Comparison of ENCODE assay signal across 8 mouse cellular contexts in the genomic region with DNA sequence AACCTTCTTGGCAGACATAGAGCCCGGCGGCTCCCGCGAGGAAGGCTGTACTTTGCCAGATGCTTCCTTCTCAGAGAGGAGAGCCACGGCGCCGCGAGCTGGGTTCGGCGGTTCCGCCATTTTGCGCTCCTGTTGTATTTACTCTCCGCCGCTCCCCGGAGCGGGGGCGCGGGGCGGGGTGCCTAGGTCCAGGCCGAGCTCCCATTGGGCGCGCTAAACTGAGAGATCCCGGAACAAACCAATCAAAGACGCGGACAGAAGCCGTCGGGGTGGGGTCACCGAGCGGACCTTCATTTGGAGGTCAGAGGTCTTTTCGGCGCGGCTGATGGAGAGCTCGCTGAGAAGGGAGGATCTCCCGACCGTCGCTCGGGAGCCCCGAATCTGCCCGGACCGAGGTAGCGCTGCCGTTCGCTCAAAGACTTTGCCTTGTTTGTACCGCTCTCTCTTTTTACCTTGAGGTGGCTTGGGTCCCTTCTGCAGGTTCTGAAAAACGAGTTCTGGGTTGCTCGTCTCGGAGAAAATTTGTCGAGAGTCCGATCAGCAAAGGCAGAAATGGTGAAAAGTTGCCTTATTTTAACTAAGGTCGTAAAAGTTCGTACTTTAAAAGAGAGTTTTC. TPM values are rescaled to one million over a fixed set of nuclear protein-coding genes. Genes with fewer than 3 reads are reported as not detected.
A peak's percentile ranks its signal among the peaks of the same experiment; 100 is the strongest.
DNase-seq lines count a peak whose midpoint lies in the region; ATAC-seq lines count a peak whose summit lies in the region.

No protein-coding gene starts in this region.

- peak; percentile 88 for ATAC-seq in hematopoietic stem cell, adult 5-6 weeks (replicated peaks in 1 of 2; ENCODE audit: insufficient read depth in 1 of 2, low FRiP score in 2 of 2, low TSS enrichment in 1 of 2, low read depth in 1 of 2, poor library complexity in 2 of 2, severe bottlenecking in 2 of 2)
- ATAC-seq in lung, embryonic 16.5 days (ENCODE audit: low read depth): peak; percentile 100

- H3K27ac ChIP-seq in lung, embryonic 16.5 days (ENCODE audit: low read length): peak overlapping the region; percentile 98

- peak overlapping the region; percentile 60 for H3K4me2 ChIP-seq in lung, embryonic 16.5 days (ENCODE audit: low read depth, low read length)

- no peaks in the 10 kb centered on the region for H3K27me3 ChIP-seq in lung, embryonic 16.5 days (ENCODE audit: control insufficient read depth, insufficient read depth, low read depth, low read length)

- DNase-seq in MEL-GATA-1-ER (ENCODE audit: extremely low read depth, low read depth): peak; percentile 84
- peak; percentile 96 for DNase-seq in cerebellum, adult 8-10 months
- DNase-seq in forelimb bud, embryonic 11.5 days (ENCODE audit: low read depth, low spot score): peak; percentile 95
- peak; percentile 93 for DNase-seq in layer of hippocampus, adult 9-10 months (ENCODE audit: low spot score)
- peak; percentile 87 for DNase-seq in ovary, postnatal 10 days (ENCODE audit: low spot score)
- DNase-seq in thymus, postnatal 10 days (ENCODE audit: low spot score in 2 of 2): peak; percentile 93 to 94

- no peaks in the 10 kb centered on the region for H3K36me3 ChIP-seq in lung, embryonic 16.5 days (ENCODE audit: control insufficient read depth, insufficient read depth, low read length)

- peak overlapping the region; percentile 86 for H3K4me3 ChIP-seq in lung, embryonic 16.5 days (ENCODE audit: low read length)

- peak overlapping the region; percentile 95 for H3K9ac ChIP-seq in lung, embryonic 16.5 days (ENCODE audit: low read length)

- no peaks in the 10 kb centered on the region; the same call in 1 of the 2 replicates for H3K9me3 ChIP-seq in lung, embryonic 16.5 days (ENCODE audit: control insufficient read depth, low read length)

- peaks cover 11% of the 10 kb centered on the region for H3K4me1 ChIP-seq in lung, embryonic 16.5 days (replicated peaks; ENCODE audit: control insufficient read depth, insufficient read depth, low read length)

- under 1% methylated on average over 49 of the region's 51 CpGs for WGBS in lung, embryonic 16.5 days

RNA-seq across cellular contexts. Expression of gene Rsbn1l, which starts 4.4 kb away (rescaled TPM):
- total RNA-seq in hematopoietic stem cell, adult 5-6 weeks (2017): 81.1 and 82.5 TPM in 2 replicates
- 4.4 and 5.5 TPM in 2 replicates for polyA plus RNA-seq in lung, embryonic 16.5 days (2015; fragmentation: Nextera tagmentation; extraction: Ambion mirVana)

Comparison
In these comparisons a context has a peak if more than half of its experiments do, and no peak if none do; other contexts are left out.
1. Peak in every context shown above with its lines: DNase-seq, ATAC-seq, H3K4me3 ChIP-seq and H3K27ac ChIP-seq.